Mouse (Mus musculus): ENCODE results near the gene Sfxn5. TPM values are rescaled to one million over a fixed set of nuclear protein-coding genes. Genes with fewer than 3 reads are reported as not detected.

Sfxn5 gene
- polyA plus RNA-seq, 1 experiment from 2014 or later = 22.7 TPM

DNA sequence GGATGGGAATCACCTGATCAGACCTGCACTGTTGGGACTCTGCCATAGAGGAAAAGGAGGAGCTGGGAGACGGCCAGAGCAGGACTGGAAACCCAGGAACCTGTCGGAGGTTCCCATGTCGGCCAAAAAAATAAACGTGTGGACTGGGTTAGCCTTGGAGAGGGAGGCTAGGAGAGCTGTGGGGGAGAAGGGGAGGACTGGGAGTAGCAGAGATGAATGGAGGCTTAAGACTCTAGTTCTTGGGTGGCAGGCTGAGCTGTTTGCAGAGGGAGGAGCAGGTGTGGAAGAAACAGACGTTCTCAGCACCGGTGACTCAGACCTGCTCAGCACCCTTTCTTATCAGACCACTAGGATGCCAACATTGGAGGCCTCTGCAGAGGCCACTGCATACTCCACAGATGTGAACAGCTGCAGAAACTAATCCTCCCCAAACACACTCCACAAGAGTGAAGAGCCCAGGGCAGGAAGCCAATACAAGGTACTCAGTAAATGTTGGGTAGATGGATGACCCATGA, 1.9 kb downstream of the Sfxn5 start:
- Histone ChIP-seq H3K9ac (peak overlapping the region; percentile 82; the same call in 1 of the 2 replicates), H3K4me2 (peak overlapping the region; percentile 92), H3K27me3 (peaks cover 10% of the 10 kb centered on the region), H3K36me3 (ENCODE audit: poor library complexity, severe bottlenecking) (no peaks in the 10 kb centered on the region), H3K9me3 (replicated peaks) (no peaks in the 10 kb centered on the region), H3K27ac (no peak overlapping the region), H3K4me3 (peak overlapping the region; percentile 65), H3K4me1 (peaks cover 12% of the 10 kb centered on the region)
- WGBS = 37% methylated on average over 6 of the region's 6 CpGs
- ATAC-seq = no peak

DNA sequence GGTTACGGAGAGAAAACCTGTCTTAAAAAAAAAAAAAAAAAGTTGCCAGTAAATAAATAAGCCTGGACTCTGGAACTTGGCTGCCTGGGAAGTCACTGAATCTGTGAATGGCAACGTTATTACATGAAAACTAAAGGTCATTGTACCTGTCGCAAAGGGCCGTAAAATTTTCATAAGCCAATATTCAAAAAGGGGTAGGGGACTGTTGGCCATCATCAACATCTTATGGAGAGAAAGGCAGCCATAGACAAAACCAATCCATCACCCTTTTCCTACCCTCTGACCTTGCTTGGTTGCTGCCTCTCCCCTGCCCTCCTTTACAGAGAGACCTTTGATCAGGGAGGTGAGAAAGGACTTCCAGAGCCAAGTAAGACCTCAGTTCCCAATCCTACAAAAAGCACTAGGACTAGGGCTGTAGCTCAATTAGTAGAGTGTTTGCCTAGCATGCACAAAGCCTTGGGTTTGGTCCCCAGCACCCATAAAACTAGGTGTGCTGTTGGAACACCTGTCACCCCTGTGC, 3.5 kb downstream of the Sfxn5 start:
- Histone ChIP-seq H3K9me3 (replicated peaks) (no peaks in the 10 kb centered on the region), H3K4me3 (no peak overlapping the region), H3K4me2 (no peak overlapping the region), H3K27me3 (peaks cover 10% of the 10 kb centered on the region), H3K36me3 (ENCODE audit: poor library complexity, severe bottlenecking) (no peaks in the 10 kb centered on the region), H3K4me1 (peaks cover 17% of the 10 kb centered on the region), H3K27ac (no peak overlapping the region), H3K9ac (no peak overlapping the region)
- no peak for ATAC-seq
- 95% methylated on average over 4 of the region's 4 CpGs for WGBS

GRCm38 (mm10) chr6:85326564-85326963, 6.7 kb downstream of the Sfxn5 start:
- no peak for ATAC-seq
- no peak overlapping the region for H3K27ac ChIP-seq
- WGBS = 83% methylated on average over 4 of the region's 4 CpGs
- no peak overlapping the region for H3K9ac ChIP-seq
- no peaks in the 10 kb centered on the region for H3K9me3 ChIP-seq (replicated peaks)
- no peaks in the 10 kb centered on the region for H3K36me3 ChIP-seq (ENCODE audit: poor library complexity, severe bottlenecking)
- peaks cover 8% of the 10 kb centered on the region for H3K4me1 ChIP-seq
- peaks cover 7% of the 10 kb centered on the region for H3K27me3 ChIP-seq
- H3K4me2 ChIP-seq = no peak overlapping the region
- H3K4me3 ChIP-seq = no peak overlapping the region

- Histone ChIP-seq H3K4me2 (no peak overlapping the region), H3K4me3 (no peak overlapping the region), H3K9ac (no peak overlapping the region), H3K9me3 (replicated peaks) (no peaks in the 10 kb centered on the region), H3K4me1 (peaks cover 15% of the 10 kb centered on the region), H3K36me3 (ENCODE audit: poor library complexity, severe bottlenecking) (no peaks in the 10 kb centered on the region; the same call in 1 of the 2 replicates), H3K27ac (no peak overlapping the region), H3K27me3 (no peaks in the 10 kb centered on the region)
- no peak for ATAC-seq
- 44% methylated on average over 2 of the region's 2 CpGs for WGBS
Observed at GRCm38 (mm10) chr6:85325109-85325508, 8.1 kb downstream of the Sfxn5 start.

DNA sequence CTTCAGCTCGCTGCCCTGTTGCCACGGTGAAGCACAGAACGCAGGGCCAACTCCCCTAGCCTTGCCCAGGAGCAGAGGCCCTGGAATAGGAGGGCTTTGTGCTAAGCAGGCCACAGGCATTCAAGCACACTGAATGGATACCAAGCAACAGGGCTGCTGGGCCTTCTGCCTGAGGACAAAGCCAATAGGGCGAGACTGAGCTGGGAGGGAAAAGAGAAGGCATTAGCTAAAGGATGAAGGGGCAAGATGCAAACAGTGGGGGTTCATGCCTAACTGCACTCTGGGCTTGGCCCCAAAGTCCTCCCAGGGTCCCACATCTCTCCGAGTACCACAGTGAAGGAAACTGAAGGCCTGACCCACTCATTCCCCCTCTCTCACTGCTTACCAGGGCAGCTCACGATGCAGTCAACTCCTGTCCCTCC, 12.8 kb downstream of the Sfxn5 start:
- Histone ChIP-seq H3K9me3 (replicated peaks) (no peaks in the 10 kb centered on the region), H3K4me3 (no peak overlapping the region), H3K4me1 (peaks cover 16% of the 10 kb centered on the region), H3K4me2 (no peak overlapping the region), H3K27me3 (no peaks in the 10 kb centered on the region), H3K36me3 (ENCODE audit: poor library complexity, severe bottlenecking) (peaks cover 25% of the 10 kb centered on the region), H3K27ac (peak overlapping the region; percentile 84), H3K9ac (no peak overlapping the region)
- WGBS = 14% methylated on average over 6 of the region's 6 CpGs
- peak; percentile 95 for ATAC-seq

DNA sequence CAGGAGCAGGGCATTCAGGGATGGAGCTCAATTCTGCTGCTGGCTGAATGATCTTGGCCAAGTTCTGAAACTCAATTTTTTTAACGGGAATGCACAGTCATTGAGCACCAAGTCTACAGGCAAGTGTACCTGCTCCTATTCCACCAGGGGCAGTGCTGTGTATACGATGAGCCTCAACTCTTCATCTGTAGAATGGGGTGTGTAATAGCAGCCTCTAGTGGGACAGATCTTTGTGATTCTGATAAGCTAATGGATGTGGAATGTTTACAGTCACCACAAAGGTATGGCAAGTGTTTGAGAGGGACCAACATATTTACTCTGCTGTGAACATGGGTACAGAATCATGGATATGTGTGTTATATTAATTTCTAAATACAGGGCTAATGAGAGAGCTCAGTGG, 17.0 kb downstream of the Sfxn5 start:
- Histone ChIP-seq H3K36me3 (ENCODE audit: poor library complexity, severe bottlenecking) (peaks cover 25% of the 10 kb centered on the region), H3K27ac (no peak overlapping the region), H3K4me2 (no peak overlapping the region), H3K9me3 (replicated peaks) (no peaks in the 10 kb centered on the region), H3K4me1 (peaks cover 23% of the 10 kb centered on the region), H3K27me3 (no peaks in the 10 kb centered on the region), H3K4me3 (no peak overlapping the region), H3K9ac (no peak overlapping the region)
- WGBS = 96% methylated on average over 2 of the region's 2 CpGs
- ATAC-seq = no peak

DNA sequence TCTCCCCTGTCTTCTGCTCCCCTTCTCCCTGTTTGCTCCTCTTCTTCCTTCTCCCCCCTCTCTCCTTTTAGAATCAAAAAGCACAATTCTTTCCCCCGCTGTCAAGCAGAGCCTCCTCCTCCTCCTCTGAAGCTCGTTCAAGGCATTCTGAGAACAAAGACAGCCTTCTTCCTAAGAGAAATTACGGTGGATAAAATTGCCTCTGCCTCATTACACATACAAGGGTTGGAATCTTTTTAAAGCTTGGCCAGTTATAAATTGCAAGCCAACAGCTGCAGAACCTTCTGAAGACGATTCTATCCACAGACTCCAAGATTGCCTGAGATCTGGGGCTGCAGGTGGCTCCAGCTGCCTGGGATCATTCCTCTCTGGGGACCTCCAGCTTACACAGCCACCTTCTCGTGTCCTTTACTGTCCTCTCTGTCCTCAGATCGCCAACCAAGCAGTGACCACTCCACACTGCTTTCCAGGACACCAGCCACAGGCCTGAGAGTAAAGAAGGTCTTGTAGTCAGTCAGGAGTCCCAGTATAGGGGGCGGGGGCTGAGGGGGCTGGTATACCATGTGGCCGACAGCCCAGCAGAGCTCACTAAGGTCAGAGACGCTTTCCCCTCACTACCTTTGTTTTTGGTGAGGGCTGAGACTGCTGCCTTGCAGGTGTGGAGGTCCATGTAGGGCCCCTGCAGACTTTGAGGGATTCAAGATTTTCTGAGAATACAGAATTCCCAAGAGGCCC, 19.0 kb downstream of the Sfxn5 start:
- H3K36me3 ChIP-seq (ENCODE audit: poor library complexity, severe bottlenecking) = peaks cover 17% of the 10 kb centered on the region
- no peak overlapping the region for H3K4me3 ChIP-seq
- H3K27me3 ChIP-seq = no peaks in the 10 kb centered on the region
- peak overlapping the region; percentile 24; the same call in 1 of the 2 replicates for H3K4me2 ChIP-seq
- peak; percentile 38 for ATAC-seq
- H3K9me3 ChIP-seq (replicated peaks) = no peaks in the 10 kb centered on the region
- WGBS = 28% methylated on average over 9 of the region's 9 CpGs
- H3K27ac ChIP-seq = peak overlapping the region; percentile 90
- peaks cover 12% of the 10 kb centered on the region for H3K4me1 ChIP-seq
- 0 out of 2 replicates have a peak overlapping the region, but pooled peaks have one; percentile 37 for H3K9ac ChIP-seq

DNA sequence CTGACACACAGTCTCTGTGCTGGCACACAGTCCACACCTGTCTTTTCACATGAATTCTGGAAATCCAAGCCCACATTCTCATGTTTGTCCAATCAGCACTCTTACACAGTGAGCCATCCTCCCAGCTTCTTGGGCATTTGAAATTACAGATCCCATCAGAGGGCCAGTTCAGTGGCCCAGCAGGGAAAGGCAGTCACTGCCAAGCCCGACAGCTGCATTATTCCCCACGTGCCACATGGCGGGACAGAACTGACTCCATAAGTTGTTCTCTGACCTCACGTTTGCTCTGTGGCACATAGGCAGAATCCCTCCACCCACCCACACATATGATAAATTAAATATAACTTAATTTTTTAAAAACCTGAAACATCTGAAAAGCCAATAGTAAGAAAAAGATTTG, 25.3 kb downstream of the Sfxn5 start:
- ATAC-seq = no peak
- 78% methylated on average over 4 of the region's 4 CpGs for WGBS
- H3K9ac ChIP-seq = no peak overlapping the region
- no peak overlapping the region for H3K4me3 ChIP-seq
- H3K36me3 ChIP-seq (ENCODE audit: poor library complexity, severe bottlenecking) = no peaks in the 10 kb centered on the region
- H3K27me3 ChIP-seq = no peaks in the 10 kb centered on the region
- H3K27ac ChIP-seq = no peak overlapping the region
- H3K9me3 ChIP-seq (replicated peaks) = no peaks in the 10 kb centered on the region
- peaks cover 7% of the 10 kb centered on the region for H3K4me1 ChIP-seq
- H3K4me2 ChIP-seq = no peak overlapping the region

DNA sequence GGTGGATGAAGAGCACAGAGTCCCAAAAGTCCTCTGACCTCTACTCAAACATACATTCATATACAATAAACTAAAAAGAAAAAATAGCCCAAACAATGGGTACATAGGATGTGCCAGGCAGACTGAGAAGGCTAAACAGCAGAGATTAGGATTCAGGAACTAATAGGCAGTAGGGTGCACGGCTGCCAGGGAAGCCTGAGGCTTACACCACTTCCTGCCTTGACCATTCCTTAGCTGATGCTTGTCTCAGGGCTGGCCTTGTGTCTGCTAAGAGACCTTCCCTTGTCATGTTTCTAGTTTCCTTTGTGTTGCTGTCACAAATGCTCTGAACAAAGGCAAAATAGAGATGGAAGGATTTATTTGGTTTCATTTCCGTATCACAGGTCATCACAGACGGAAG, 26.8 kb downstream of the Sfxn5 start:
- Histone ChIP-seq H3K27me3 (no peaks in the 10 kb centered on the region), H3K4me1 (peaks cover 18% of the 10 kb centered on the region), H3K4me3 (no peak overlapping the region), H3K9ac (no peak overlapping the region), H3K9me3 (replicated peaks) (no peaks in the 10 kb centered on the region), H3K36me3 (ENCODE audit: poor library complexity, severe bottlenecking) (no peaks in the 10 kb centered on the region), H3K4me2 (no peak overlapping the region), H3K27ac (no peak overlapping the region)
- no peak for ATAC-seq
- 94% methylated on average over 3 of the region's 3 CpGs for WGBS

GRCm38 (mm10) chr6:85305826-85306225, 27.4 kb downstream of the Sfxn5 start:
- no peak for ATAC-seq
- no peaks in the 10 kb centered on the region for H3K36me3 ChIP-seq (ENCODE audit: poor library complexity, severe bottlenecking)
- H3K4me1 ChIP-seq = peaks cover 18% of the 10 kb centered on the region
- no peak overlapping the region for H3K27ac ChIP-seq
- no peak overlapping the region for H3K9ac ChIP-seq
- H3K4me3 ChIP-seq = no peak overlapping the region
- H3K27me3 ChIP-seq = no peaks in the 10 kb centered on the region
- no peak overlapping the region for H3K4me2 ChIP-seq
- no peaks in the 10 kb centered on the region for H3K9me3 ChIP-seq (replicated peaks)

- Histone ChIP-seq H3K36me3 (ENCODE audit: poor library complexity, severe bottlenecking) (no peaks in the 10 kb centered on the region), H3K9me3 (replicated peaks) (no peaks in the 10 kb centered on the region), H3K4me2 (no peak overlapping the region), H3K9ac (no peak overlapping the region), H3K27me3 (no peaks in the 10 kb centered on the region), H3K4me3 (no peak overlapping the region), H3K27ac (no peak overlapping the region), H3K4me1 (peaks cover 18% of the 10 kb centered on the region)
- 30% methylated on average over 5 of the region's 5 CpGs for WGBS
- ATAC-seq = no peak
Observed at GRCm38 (mm10) chr6:85304966-85305365, 28.3 kb downstream of the Sfxn5 start.

DNA sequence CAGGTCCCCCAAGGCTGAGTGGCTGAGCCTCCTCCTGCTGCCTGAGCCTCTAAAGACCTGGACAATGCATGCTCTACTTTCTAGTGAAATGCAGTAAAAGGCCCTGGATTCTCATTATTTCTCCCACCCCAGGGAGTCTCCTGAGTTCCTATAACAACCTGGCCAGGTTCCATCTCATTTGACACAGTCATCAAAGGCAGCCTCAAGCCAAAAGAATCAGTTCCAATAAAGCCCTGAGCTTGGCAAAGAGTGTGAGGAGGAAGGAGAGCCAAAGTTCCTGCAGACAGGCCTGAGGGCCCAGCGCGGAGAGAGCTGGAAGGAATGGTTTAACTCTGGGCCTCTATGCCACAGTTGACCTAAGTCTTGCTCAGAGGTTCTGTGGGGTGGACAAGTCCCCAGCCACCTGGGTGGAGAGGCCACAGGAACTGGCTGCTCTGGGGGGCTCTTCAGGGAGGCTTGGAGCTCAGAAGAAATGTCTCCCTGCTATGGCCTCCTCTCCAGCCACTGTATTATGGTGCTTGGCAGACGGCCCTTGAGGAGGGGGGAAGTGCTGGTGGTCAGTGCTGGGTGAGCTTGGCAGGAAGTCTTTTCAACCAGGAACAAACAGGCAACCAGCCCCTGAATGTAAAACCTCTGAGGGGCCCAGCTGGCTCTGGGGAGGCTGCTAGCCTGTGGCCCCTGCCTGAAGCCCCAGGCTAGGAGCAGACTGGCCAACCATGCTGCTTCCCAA, 30.7 kb downstream of the Sfxn5 start:
- 0 out of 2 replicates have a peak overlapping the region, but pooled peaks have one; percentile 26 for H3K9ac ChIP-seq
- peak overlapping the region; percentile 37 for H3K4me2 ChIP-seq
- peaks cover 18% of the 10 kb centered on the region for H3K4me1 ChIP-seq
- 30% methylated on average over 3 of the region's 3 CpGs for WGBS
- 0 out of 2 replicates have a peak, but pooled peaks cover 4% of the 10 kb centered on the region for H3K36me3 ChIP-seq (ENCODE audit: poor library complexity, severe bottlenecking)
- H3K27me3 ChIP-seq = no peaks in the 10 kb centered on the region
- no peak overlapping the region for H3K4me3 ChIP-seq
- H3K9me3 ChIP-seq (replicated peaks) = no peaks in the 10 kb centered on the region
- peak overlapping the region; percentile 86 for H3K27ac ChIP-seq
- ATAC-seq = peak; percentile 83
